Mouse (Mus musculus): Measurements from ENCODE around the gene C130060K24Rik. TPM values are rescaled to one million over a fixed set of nuclear protein-coding genes. Genes with fewer than 3 reads are reported as not detected.

Gene C130060K24Rik
- polyA plus RNA-seq, 1 experiment from 2014 or later, result not detected

DNA sequence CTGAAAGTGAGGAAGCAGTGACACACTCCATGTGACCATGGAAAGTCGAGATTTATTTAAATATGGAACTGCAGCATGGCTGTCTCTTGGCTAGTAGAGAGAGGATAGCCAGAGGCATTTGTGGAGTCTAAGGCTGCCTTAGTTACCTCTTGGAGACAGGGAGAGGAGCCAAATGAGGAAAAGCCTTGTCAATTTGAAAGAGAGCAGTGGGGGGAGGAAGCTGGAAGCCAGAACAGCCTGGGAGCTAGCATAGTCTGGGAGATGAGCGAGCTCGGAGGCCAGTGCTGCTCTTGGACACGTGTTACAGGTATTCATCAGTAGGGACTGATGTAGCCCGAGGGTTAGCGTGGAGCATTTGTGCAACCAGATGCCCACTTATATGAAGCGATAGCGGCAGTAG, 46.2 kb downstream of the C130060K24Rik start:
- no peaks in the 10 kb centered on the region for H3K4me1 ChIP-seq (ENCODE audit: control insufficient read depth, low read depth, low read length)
- no peak overlapping the region for H3K4me3 ChIP-seq (ENCODE audit: low read depth, low read length)
- WGBS (ENCODE audit: insufficient replicate concordance), result 59% methylated on average over 8 of the region's 8 CpGs
- H3K9ac ChIP-seq (ENCODE audit: low read depth, low read length), result no peak overlapping the region
- H3K27me3 ChIP-seq (ENCODE audit: control insufficient read depth, insufficient read depth, low read depth, low read length), result no peaks in the 10 kb centered on the region
- no peak overlapping the region for H3K27ac ChIP-seq (ENCODE audit: low read length)
- no peak overlapping the region for H3K4me2 ChIP-seq (ENCODE audit: low read depth, low read length)
- no peak for ATAC-seq (ENCODE audit: low read depth)
- no peaks in the 10 kb centered on the region for H3K9me3 ChIP-seq (replicated peaks; ENCODE audit: control insufficient read depth, low read length)
- no peaks in the 10 kb centered on the region for H3K36me3 ChIP-seq (ENCODE audit: control insufficient read depth, insufficient read depth)

DNA sequence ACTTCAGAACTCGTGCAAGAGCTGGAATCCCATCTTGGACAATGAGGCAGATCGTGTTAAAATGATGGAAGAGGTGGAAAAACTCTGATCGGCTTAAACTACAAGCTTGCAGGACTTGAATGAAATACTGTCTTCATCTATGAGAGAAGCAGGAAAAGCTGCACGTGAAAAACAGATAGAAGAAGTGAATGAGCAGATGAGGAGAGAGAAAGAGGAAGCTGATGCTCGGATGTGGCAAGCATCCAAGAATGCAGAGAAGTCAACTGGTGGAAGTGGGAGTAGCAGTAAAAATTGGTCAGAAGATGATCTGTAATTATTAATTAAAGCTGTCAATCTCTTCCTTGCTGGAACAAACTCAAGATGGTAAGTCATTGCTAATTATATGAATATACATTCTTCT, 52.3 kb downstream of the C130060K24Rik start:
- 55% methylated on average over 5 of the region's 5 CpGs for WGBS (ENCODE audit: insufficient replicate concordance)
- H3K4me3 ChIP-seq (ENCODE audit: low read depth, low read length), result no peak overlapping the region
- H3K27me3 ChIP-seq (ENCODE audit: control insufficient read depth, insufficient read depth, low read depth, low read length), result no peaks in the 10 kb centered on the region
- H3K4me2 ChIP-seq (ENCODE audit: low read depth, low read length), result no peak overlapping the region
- no peaks in the 10 kb centered on the region for H3K4me1 ChIP-seq (ENCODE audit: control insufficient read depth, low read depth, low read length)
- no peak overlapping the region for H3K27ac ChIP-seq (ENCODE audit: low read length)
- no peak overlapping the region for H3K9ac ChIP-seq (ENCODE audit: low read depth, low read length)
- no peaks in the 10 kb centered on the region for H3K9me3 ChIP-seq (replicated peaks; ENCODE audit: control insufficient read depth, low read length)
- no peaks in the 10 kb centered on the region for H3K36me3 ChIP-seq (ENCODE audit: control insufficient read depth, insufficient read depth)
- ATAC-seq (ENCODE audit: low read depth), result no peak

DNA sequence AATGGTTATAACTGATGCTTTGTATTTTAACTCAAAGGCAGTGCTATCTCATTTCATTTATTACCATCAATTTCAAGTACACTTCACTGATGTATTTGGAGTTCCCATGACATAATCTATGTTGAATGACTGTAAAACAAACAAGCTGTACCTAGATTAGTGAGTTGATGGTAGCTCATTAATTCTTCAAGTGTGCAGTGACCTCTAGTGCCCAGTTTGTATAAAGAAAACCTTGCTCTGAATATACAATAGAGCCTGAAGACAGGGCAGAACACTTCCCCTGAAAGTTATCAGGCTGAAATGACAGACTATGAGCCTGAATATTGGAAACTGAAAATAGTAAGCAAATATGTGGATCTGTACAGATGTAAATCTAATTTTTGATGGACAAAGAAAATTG, 72.6 kb downstream of the C130060K24Rik start:
- no peaks in the 10 kb centered on the region for H3K27me3 ChIP-seq (ENCODE audit: control insufficient read depth, insufficient read depth, low read depth, low read length)
- H3K4me2 ChIP-seq (ENCODE audit: low read depth, low read length), result no peak overlapping the region
- no peaks in the 10 kb centered on the region for H3K9me3 ChIP-seq (replicated peaks; ENCODE audit: control insufficient read depth, low read length)
- no peak overlapping the region for H3K9ac ChIP-seq (ENCODE audit: low read depth, low read length)
- H3K36me3 ChIP-seq (ENCODE audit: control insufficient read depth, insufficient read depth), result no peaks in the 10 kb centered on the region
- no peak overlapping the region for H3K27ac ChIP-seq (ENCODE audit: low read length)
- H3K4me1 ChIP-seq (ENCODE audit: control insufficient read depth, low read depth, low read length), result no peaks in the 10 kb centered on the region
- no peak overlapping the region for H3K4me3 ChIP-seq (ENCODE audit: low read depth, low read length)
- no peak for ATAC-seq (ENCODE audit: low read depth)

GRCm38 (mm10) chr6:65465294-65465693, 84.4 kb downstream of the C130060K24Rik start:
- Histone ChIP-seq H3K4me2 (ENCODE audit: low read depth, low read length) (no peak overlapping the region), H3K27me3 (ENCODE audit: control insufficient read depth, insufficient read depth, low read depth, low read length) (no peaks in the 10 kb centered on the region), H3K4me3 (ENCODE audit: low read depth, low read length) (no peak overlapping the region), H3K27ac (ENCODE audit: low read length) (no peak overlapping the region), H3K36me3 (ENCODE audit: control insufficient read depth, insufficient read depth) (no peaks in the 10 kb centered on the region), H3K4me1 (ENCODE audit: control insufficient read depth, low read depth, low read length) (no peaks in the 10 kb centered on the region), H3K9me3 (replicated peaks; ENCODE audit: control insufficient read depth, low read length) (no peaks in the 10 kb centered on the region), H3K9ac (ENCODE audit: low read depth, low read length) (no peak overlapping the region)
- ATAC-seq (ENCODE audit: low read depth), result no peak
- 68% methylated on average over 1 of the region's 1 CpGs for WGBS (ENCODE audit: insufficient replicate concordance)

DNA sequence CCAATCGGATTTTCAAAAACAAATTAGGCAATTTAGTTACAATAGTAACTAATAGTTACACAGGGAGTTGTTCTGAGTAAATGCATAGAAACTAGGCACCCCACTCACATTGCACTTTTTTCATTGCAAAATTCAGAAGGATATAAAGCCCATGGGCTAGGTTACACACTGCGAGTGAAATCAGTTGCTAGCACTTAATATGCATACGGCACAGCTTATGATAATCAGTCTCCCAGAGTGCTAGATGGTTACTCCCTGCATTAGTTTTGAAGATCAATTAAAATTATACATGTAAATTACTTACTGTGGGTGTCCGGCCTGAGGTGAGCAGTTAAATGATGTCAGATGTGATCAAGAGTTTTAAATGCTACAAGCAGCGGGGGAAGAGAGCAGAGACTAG, 89.4 kb downstream of the C130060K24Rik start:
- Histone ChIP-seq H3K4me1 (ENCODE audit: control insufficient read depth, low read depth, low read length) (no peaks in the 10 kb centered on the region), H3K4me2 (ENCODE audit: low read depth, low read length) (no peak overlapping the region), H3K27ac (ENCODE audit: low read length) (no peak overlapping the region), H3K36me3 (ENCODE audit: control insufficient read depth, insufficient read depth) (no peaks in the 10 kb centered on the region), H3K9me3 (replicated peaks; ENCODE audit: control insufficient read depth, low read length) (no peaks in the 10 kb centered on the region), H3K4me3 (ENCODE audit: low read depth, low read length) (no peak overlapping the region), H3K27me3 (ENCODE audit: control insufficient read depth, insufficient read depth, low read depth, low read length) (no peaks in the 10 kb centered on the region), H3K9ac (ENCODE audit: low read depth, low read length) (no peak overlapping the region)
- WGBS (ENCODE audit: insufficient replicate concordance), result 65% methylated on average over 5 of the region's 5 CpGs
- ATAC-seq (ENCODE audit: low read depth), result no peak

GRCm38 (mm10) chr6:65472455-65472854, 91.5 kb downstream of the C130060K24Rik start:
- no peak for ATAC-seq (ENCODE audit: low read depth)
- Histone ChIP-seq H3K27me3 (ENCODE audit: control insufficient read depth, insufficient read depth, low read depth, low read length) (no peaks in the 10 kb centered on the region), H3K4me2 (ENCODE audit: low read depth, low read length) (no peak overlapping the region), H3K9me3 (replicated peaks; ENCODE audit: control insufficient read depth, low read length) (no peaks in the 10 kb centered on the region), H3K27ac (ENCODE audit: low read length) (no peak overlapping the region), H3K9ac (ENCODE audit: low read depth, low read length) (no peak overlapping the region), H3K4me3 (ENCODE audit: low read depth, low read length) (no peak overlapping the region), H3K4me1 (ENCODE audit: control insufficient read depth, low read depth, low read length) (no peaks in the 10 kb centered on the region), H3K36me3 (ENCODE audit: control insufficient read depth, insufficient read depth) (no peaks in the 10 kb centered on the region)
- WGBS (ENCODE audit: insufficient replicate concordance), result 74% methylated on average over 7 of the region's 7 CpGs

DNA sequence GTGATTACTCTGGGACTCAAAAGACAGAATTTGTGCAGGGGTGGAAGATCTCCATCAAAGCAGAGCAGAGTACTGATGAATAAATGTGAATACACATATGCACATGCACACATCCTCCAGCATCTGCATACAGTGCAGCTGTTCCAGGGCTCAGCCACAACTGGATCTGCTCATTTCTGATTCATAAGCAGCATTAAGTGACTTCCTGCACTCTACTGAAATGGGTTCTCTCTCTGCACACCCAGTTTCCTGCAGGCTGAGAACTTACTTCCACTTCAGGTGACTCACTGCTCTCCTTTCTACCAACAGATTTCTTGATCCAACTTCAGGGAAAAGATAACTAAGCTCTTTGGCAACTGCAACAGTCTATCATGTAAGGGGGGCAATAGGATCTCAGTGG, 117.9 kb downstream of the C130060K24Rik start:
- Histone ChIP-seq H3K36me3 (ENCODE audit: control insufficient read depth, insufficient read depth) (no peaks in the 10 kb centered on the region), H3K27ac (ENCODE audit: low read length) (no peak overlapping the region), H3K4me1 (ENCODE audit: control insufficient read depth, low read depth, low read length) (no peaks in the 10 kb centered on the region), H3K9me3 (replicated peaks; ENCODE audit: control insufficient read depth, low read length) (no peaks in the 10 kb centered on the region), H3K4me2 (ENCODE audit: low read depth, low read length) (no peak overlapping the region), H3K4me3 (ENCODE audit: low read depth, low read length) (no peak overlapping the region), H3K9ac (ENCODE audit: low read depth, low read length) (no peak overlapping the region), H3K27me3 (ENCODE audit: control insufficient read depth, insufficient read depth, low read depth, low read length) (no peaks in the 10 kb centered on the region)
- no peak for ATAC-seq (ENCODE audit: low read depth)

Other genes with a start within 250 kb of the C130060K24Rik start
- gene Hpgds, start 236.2 kb upstream of the C130060K24Rik start, polyA plus RNA-seq (2015; fragmentation: Nextera tagmentation; extraction: Ambion mirVana), result 2.8 and 3.7 TPM in 2 replicates
- gene Tnip3, start 144.2 kb downstream of the C130060K24Rik start, polyA plus RNA-seq (2015; fragmentation: Nextera tagmentation; extraction: Ambion mirVana), result not detected in 2 replicates